Mouse (Mus musculus) lung, embryonic 16.5 days (tissue): ENCODE data around the gene Slc5a5. TPM values are rescaled to one million over a fixed set of nuclear protein-coding genes. Genes with fewer than 3 reads are reported as not detected.

ENCODE experiments used
- ATAC-seq: fragments of 200-750 bp; cut with Nextera tagmentation; 2 replicates; pipeline ENCODE4 v1.8.0; 2017; ENCODE audit warnings: low read depth, mild to moderate bottlenecking, moderate library complexity
- H3K27ac ChIP-seq: fragments of 300-500 bp; sonication (generic); 2 replicates; pipeline ENCODE4 v1.5.1; 2014; ENCODE audit warnings: mild to moderate bottlenecking, control low read depth, low read length
- H3K27me3 ChIP-seq: fragments of 300-500 bp; sonication (generic); 2 replicates; pipeline ENCODE4 v1.6.1; 2014; ENCODE audit warnings: low read depth, low read length, mixed read lengths; ENCODE audit not compliant: control insufficient read depth, insufficient read depth
- H3K36me3 ChIP-seq: fragments of 300-500 bp; sonication (generic); 2 replicates; pipeline ENCODE4 v1.6.1; 2014; ENCODE audit warnings: low read length; ENCODE audit not compliant: control insufficient read depth, insufficient read depth
- H3K4me1 ChIP-seq: fragments of 300-500 bp; sonication (generic); replicated peaks from 2 replicates; pipeline ENCODE4 v1.6.1; 2014; ENCODE audit warnings: low read length, mixed read lengths; ENCODE audit not compliant: control insufficient read depth, insufficient read depth
- H3K4me2 ChIP-seq: fragments of 300-500 bp; sonication (generic); 2 replicates; pipeline ENCODE4 v1.6.1; 2014; ENCODE audit warnings: low read depth, low read length, control low read depth
- H3K4me3 ChIP-seq: fragments of 300-500 bp; sonication (generic); 2 replicates; pipeline ENCODE4 v1.5.1; 2014; ENCODE audit warnings: mild to moderate bottlenecking, low read length, control low read depth
- H3K9ac ChIP-seq: fragments of 300-500 bp; sonication (generic); 2 replicates; pipeline ENCODE4 v1.6.1; 2014; ENCODE audit warnings: low read length, control low read depth
- H3K9me3 ChIP-seq: fragments of 300-500 bp; sonication (generic); 2 replicates; pipeline ENCODE4 v1.6.1; 2016; ENCODE audit warnings: low read length; ENCODE audit not compliant: control insufficient read depth
- WGBS: fragments of 180-500 bp; shearing (Covaris S2); extraction: QIAGEN DNeasy Blood & Tissue Kit; methylation state at CpG from one replicate; pipeline ENCODE4 v1.1.7; 2014; 5-methylcytosine and 5-hydroxymethylcytosine counted together
- microRNA counts: library from miRNA; unstranded; fragments of <30 nt; microRNA quantifications from one replicate; lab custom pipeline; 2016
- microRNA-seq: library from miRNA; unstranded; fragments of <30 nt; microRNA quantifications from one replicate; pipeline ENCODE4, GENCODE M21; 2016
- polyA plus RNA-seq: library from polyadenylated mRNA; unstranded; fragments of >200 nt; fragmentation: Nextera tagmentation; extraction: Ambion mirVana; gene quantifications from 2 replicates; pipeline ENCODE4 v1.2.1, GENCODE M21; 2015

The Slc5a5 gene
- polyA plus RNA-seq, 1 experiment from 2014 or later: 0.13 TPM

DNA sequence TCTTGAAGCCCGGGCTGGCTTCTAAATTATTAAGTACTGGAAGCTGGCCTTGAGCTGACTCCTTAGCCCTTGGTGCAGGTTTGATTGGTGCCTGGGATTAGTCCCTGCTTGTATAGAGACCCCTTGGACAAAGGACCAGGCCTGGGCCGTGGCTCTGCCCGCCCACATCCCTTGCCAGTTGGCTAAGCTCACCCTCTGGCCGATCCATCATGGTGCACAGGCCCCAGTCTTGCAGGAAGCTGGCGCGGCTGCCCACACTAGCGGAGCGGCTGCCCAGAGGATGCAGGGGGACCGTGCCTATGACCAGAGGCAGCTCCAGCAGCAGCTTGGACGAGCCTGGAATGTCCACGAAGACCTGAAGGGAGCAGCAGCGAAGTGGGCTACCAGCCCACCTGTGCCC is 55.9 kb downstream of the Slc5a5 start:
- no peaks in the 10 kb centered on the region for H3K9me3 ChIP-seq
- no peak overlapping the region for H3K4me3 ChIP-seq
- no peak for ATAC-seq
- peaks cover 15% of the 10 kb centered on the region for H3K4me1 ChIP-seq
- H3K9ac ChIP-seq: no peak overlapping the region
- H3K27me3 ChIP-seq: no peaks in the 10 kb centered on the region
- H3K4me2 ChIP-seq: no peak overlapping the region
- WGBS: 86% methylated on average over 12 of the region's 12 CpGs
- peaks cover 4% of the 10 kb centered on the region; the same call in 1 of the 2 replicates for H3K36me3 ChIP-seq
- H3K27ac ChIP-seq: no peak overlapping the region

DNA sequence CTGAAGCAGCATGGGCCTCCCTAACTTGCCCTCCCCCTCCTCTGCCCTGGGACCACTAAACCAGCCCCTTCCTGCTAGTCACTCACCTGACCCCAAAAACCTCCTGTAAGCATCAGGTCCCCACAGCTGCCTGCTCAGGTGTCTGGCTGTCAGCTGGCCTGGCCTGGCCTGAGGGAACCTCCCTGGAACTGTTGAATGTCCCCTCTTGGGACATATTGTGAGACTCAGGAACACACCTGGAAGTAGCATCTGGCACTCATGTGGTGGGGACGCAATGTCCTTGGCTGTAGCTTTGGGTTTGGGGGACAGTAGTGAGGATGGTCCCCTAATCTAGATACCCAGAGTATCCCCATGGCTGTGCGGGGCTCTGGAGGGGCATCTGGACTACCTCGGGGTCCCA is 58.5 kb downstream of the Slc5a5 start:
- H3K36me3 ChIP-seq: peaks cover 4% of the 10 kb centered on the region; the same call in 1 of the 2 replicates
- H3K9me3 ChIP-seq: no peaks in the 10 kb centered on the region
- H3K27me3 ChIP-seq: no peaks in the 10 kb centered on the region
- no peak overlapping the region for H3K9ac ChIP-seq
- H3K4me2 ChIP-seq: no peak overlapping the region
- H3K4me1 ChIP-seq: peaks cover 12% of the 10 kb centered on the region
- ATAC-seq: no peak
- 91% methylated on average over 3 of the region's 3 CpGs for WGBS
- no peak overlapping the region for H3K4me3 ChIP-seq
- H3K27ac ChIP-seq: no peak overlapping the region

DNA sequence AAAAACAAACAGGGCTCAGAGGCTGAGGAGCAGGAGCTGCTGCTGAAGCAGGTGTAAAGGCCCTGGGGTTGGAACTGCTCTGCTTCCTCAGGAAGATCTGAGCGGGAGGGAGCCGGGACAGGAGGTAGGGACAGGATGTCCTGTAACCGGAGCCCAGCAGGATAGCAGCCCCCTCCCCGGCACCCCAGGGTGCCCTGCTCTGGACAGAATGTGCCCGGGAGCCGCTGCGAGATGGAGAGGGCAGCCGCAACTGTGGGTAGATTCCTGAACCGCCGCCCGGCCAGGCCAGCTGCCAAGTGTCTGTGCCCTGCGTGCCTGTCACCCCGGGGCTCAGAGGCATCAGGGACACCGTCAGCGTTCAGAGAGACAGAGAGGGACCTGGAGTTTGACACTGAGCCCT is 59.0 kb downstream of the Slc5a5 start:
- no peaks in the 10 kb centered on the region for H3K9me3 ChIP-seq
- no peak overlapping the region for H3K4me3 ChIP-seq
- 40% methylated on average over 15 of the region's 15 CpGs for WGBS
- H3K27ac ChIP-seq: peak overlapping the region; percentile 4; the same call in 1 of the 2 replicates
- peaks cover 10% of the 10 kb centered on the region for H3K4me1 ChIP-seq
- peaks cover 4% of the 10 kb centered on the region; the same call in 1 of the 2 replicates for H3K36me3 ChIP-seq
- H3K9ac ChIP-seq: no peak overlapping the region
- peak; percentile 42 for ATAC-seq
- H3K27me3 ChIP-seq: no peaks in the 10 kb centered on the region
- H3K4me2 ChIP-seq: no peak overlapping the region

GRCm38 (mm10) chr8:70833018-70833482 is 59.5 kb downstream of the Slc5a5 start:
- ATAC-seq: peak; percentile 44
- Histone ChIP-seq H3K36me3 (peaks cover 4% of the 10 kb centered on the region; the same call in 1 of the 2 replicates), H3K9me3 (no peaks in the 10 kb centered on the region), H3K27me3 (no peaks in the 10 kb centered on the region), H3K27ac (peak overlapping the region; percentile 4; the same call in 1 of the 2 replicates), H3K4me1 (peaks cover 8% of the 10 kb centered on the region), H3K9ac (peak overlapping the region; percentile 8; the same call in 1 of the 2 replicates), H3K4me3 (no peak overlapping the region), H3K4me2 (no peak overlapping the region)
- 41% methylated on average over 9 of the region's 9 CpGs for WGBS

MicroRNA genes within 50 kb of the gene (microRNA counts, 519-probe panel; counts per million panel counts)
- microRNA mmu-miR-1969 (lab: Ali Mortazavi, UCI): not detected

Small RNA genes lying within 50 kb of the gene (microRNA-seq; reads per million reads assigned to microRNA genes)
- 0.99 reads per million for gene Mir1969
- not detected for gene Mir7067

Other genes starting within 250 kb of the Slc5a5 start
- gene Pgpep1, start 232.4 kb downstream of the Slc5a5 start, polyA plus RNA-seq: 43.6 and 46.7 TPM in 2 replicates
- 197 and 214 TPM in 2 replicates for gene Lsm4, start 219.5 kb downstream of the Slc5a5 start, polyA plus RNA-seq
- 26.2 and 28.8 TPM in 2 replicates for gene Jund, start 193.8 kb downstream of the Slc5a5 start, polyA plus RNA-seq
- not detected in 2 replicates for gene Iqcn, start 189.3 kb downstream of the Slc5a5 start, polyA plus RNA-seq
- 0.26 TPM in 1 of 2 replicates, not detected in the other for gene Gm3336, start 174.2 kb downstream of the Slc5a5 start, polyA plus RNA-seq
- 0.10 and 0.19 TPM in 2 replicates for gene Pde4c, start 169.0 kb downstream of the Slc5a5 start, polyA plus RNA-seq
- gene Rab3a, start 138.1 kb downstream of the Slc5a5 start, polyA plus RNA-seq: 14.8 and 16.2 TPM in 2 replicates
- 37.1 and 39.2 TPM in 2 replicates for gene Mpv17l2, start 131.8 kb downstream of the Slc5a5 start, polyA plus RNA-seq
- 56.0 and 56.8 TPM in 2 replicates for gene Pik3r2, start 116.0 kb downstream of the Slc5a5 start, polyA plus RNA-seq
- gene Mast3, start 87.7 kb downstream of the Slc5a5 start, polyA plus RNA-seq: 13.7 and 14.3 TPM in 2 replicates
- gene Il12rb1, start 84.3 kb downstream of the Slc5a5 start, polyA plus RNA-seq: 0.24 and 0.69 TPM in 2 replicates
- 4.5 and 5.6 TPM in 2 replicates for gene Arrdc2, start 53.0 kb downstream of the Slc5a5 start, polyA plus RNA-seq
- 0.40 and 0.99 TPM in 2 replicates for gene Kcnn1, start 29.5 kb downstream of the Slc5a5 start, polyA plus RNA-seq
- gene Ccdc124, start 18.8 kb downstream of the Slc5a5 start, polyA plus RNA-seq: 99.2 and 106 TPM in 2 replicates
- 5,017 and 5,100 TPM in 2 replicates for gene Rpl18a, start 4.7 kb upstream of the Slc5a5 start, polyA plus RNA-seq
- gene Map1s, start 13.2 kb upstream of the Slc5a5 start, polyA plus RNA-seq: 45.9 and 49.2 TPM in 2 replicates